Mouse (Mus musculus): ENCODE measurements around the gene Olfr912.

Gene Olfr912

DNA sequence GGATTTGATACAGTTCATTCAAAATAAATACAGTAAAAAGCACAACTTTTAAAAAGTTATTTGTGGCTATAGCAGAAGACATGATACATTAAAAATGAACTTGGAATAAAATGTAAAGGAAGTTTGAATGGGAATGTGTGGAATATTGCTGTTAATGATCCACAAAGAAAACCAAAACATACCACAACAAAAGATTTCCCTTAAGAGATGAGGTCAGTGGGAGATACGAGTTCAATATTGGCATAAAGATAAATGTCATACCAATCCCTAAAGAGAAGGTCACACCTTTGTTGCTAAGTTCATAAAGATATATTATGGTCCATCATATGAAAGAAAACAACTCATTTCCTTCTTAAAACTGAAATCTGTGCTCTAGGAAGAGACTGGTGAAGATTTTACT lies at the start of gene Olfr912:
TSS of gene Olfr912 (plus strand) at position 301 of the 400 bp plus-strand sequence.
- no peak for DNase-seq (ENCODE audit: low spot score)

DNA sequence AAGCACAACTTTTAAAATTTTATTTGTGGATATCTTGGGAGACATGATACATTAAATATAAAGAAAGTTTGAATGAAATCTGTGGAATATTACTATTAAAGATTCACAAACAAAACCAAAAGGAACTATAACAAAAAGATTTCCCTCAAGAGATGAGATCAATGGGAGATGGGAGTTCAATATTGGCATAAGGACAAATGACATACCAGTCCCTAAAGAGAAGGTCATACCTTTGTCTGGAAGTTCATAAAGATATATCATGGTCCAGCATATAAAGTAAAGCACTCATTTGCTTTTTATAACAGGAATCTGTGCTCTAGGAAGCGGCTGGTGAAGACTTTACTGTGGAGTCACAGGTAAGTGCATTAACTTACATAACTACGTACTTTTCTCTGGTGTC lies 42.4 kb upstream of the Olfr912 start, which contains the start of gene Olfr910:
TSS of gene Olfr910 (plus strand) at position 301 of the 400 bp plus-strand sequence.
- no peak for DNase-seq (ENCODE audit: low spot score)

- DNase-seq (ENCODE audit: low spot score): no peak
Measured at GRCm38 (mm10) chr9:38591056-38591455, 11.1 kb downstream of the Olfr912 start.

- no peak for DNase-seq (ENCODE audit: low spot score)
Measured at GRCm38 (mm10) chr9:38592459-38592858, 12.5 kb downstream of the Olfr912 start, which contains the start of gene Olfr913. TSS of gene Olfr913 (plus strand) at chr9:38592759.

GRCm38 (mm10) chr9:38604802-38605201 lies 24.8 kb downstream of the Olfr912 start, which contains the start of gene Olfr914:
TSS of gene Olfr914 (plus strand) at chr9:38605102.
- DNase-seq (ENCODE audit: low spot score): no peak

- no peak for DNase-seq (ENCODE audit: low spot score)
Measured at GRCm38 (mm10) chr9:38632406-38632805, 52.4 kb downstream of the Olfr912 start.
